Mouse (Mus musculus) intestine, postnatal 0 days (tissue): ENCODE measurements around the gene Rptor. TPM values are rescaled to one million over a fixed set of nuclear protein-coding genes. Genes with fewer than 3 reads are reported as not detected.

Experiments
- ATAC-seq: fragments of 200-750 bp; cut with Nextera tagmentation; 2 replicates; pipeline ENCODE4 v1.8.0; 2017; ENCODE audit warnings: mild to moderate bottlenecking, moderate TSS enrichment, moderate library complexity
- H3K27ac ChIP-seq: fragments of 300-500 bp; sonication (generic); 2 replicates; pipeline ENCODE4 v1.5.1; 2014; ENCODE audit warnings: mild to moderate bottlenecking, low read depth, low read length, moderate library complexity
- H3K27me3 ChIP-seq: fragments of 300-500 bp; sonication (generic); replicated peaks from 2 replicates; pipeline ENCODE4 v1.6.1; 2014; ENCODE audit warnings: low read length, mixed read lengths; ENCODE audit not compliant: control insufficient read depth, insufficient read depth
- H3K36me3 ChIP-seq: fragments of 300-500 bp; sonication (generic); 2 replicates; pipeline ENCODE4 v1.6.1; 2014; ENCODE audit warnings: mild to moderate bottlenecking, moderate library complexity; ENCODE audit not compliant: control insufficient read depth, insufficient read depth
- H3K4me1 ChIP-seq: fragments of 300-500 bp; sonication (generic); replicated peaks from 2 replicates; pipeline ENCODE4 v1.6.1; 2014; ENCODE audit warnings: antibody characterized with exemption, low read length, mixed read lengths; ENCODE audit not compliant: control insufficient read depth, insufficient read depth
- H3K4me2 ChIP-seq: fragments of 300-500 bp; sonication (generic); replicated peaks from 2 replicates; pipeline ENCODE4 v1.6.1; 2014; ENCODE audit warnings: low read depth, mild to moderate bottlenecking, moderate library complexity
- H3K4me3 ChIP-seq: fragments of 300-500 bp; sonication (generic); 2 replicates; pipeline ENCODE4 v1.5.1; 2014; ENCODE audit warnings: low read depth, low read length
- H3K9ac ChIP-seq: fragments of 300-500 bp; sonication (generic); 2 replicates; pipeline ENCODE4 v1.6.1; 2014; ENCODE audit warnings: mild to moderate bottlenecking, low read depth, low read length
- H3K9me3 ChIP-seq: fragments of 300-500 bp; sonication (generic); 2 replicates; pipeline ENCODE4 v1.6.1; 2016; ENCODE audit warnings: mixed run types; ENCODE audit not compliant: control insufficient read depth
- CTCF ChIP-seq: sonication (generic); IDR thresholded peaks from 2 replicates; pipeline ENCODE4 v1.5.1; 2016; ENCODE audit warnings: low read depth, mild to moderate bottlenecking, control low read depth, antibody characterized with exemption, moderate library complexity
- WGBS: fragments of 180-500 bp; shearing (Covaris S2); extraction: QIAGEN DNeasy Blood & Tissue Kit; methylation state at CpG from one replicate; pipeline ENCODE4 v1.1.7; 2014; 5-methylcytosine and 5-hydroxymethylcytosine counted together
- polyA plus RNA-seq: library from polyadenylated mRNA; unstranded; fragments of >200 nt; fragmentation: Nextera tagmentation; extraction: Ambion mirVana; gene quantifications from 2 replicates; pipeline ENCODE4 v1.2.1, GENCODE M21; 2015

Gene Rptor
- polyA plus RNA-seq, 1 experiment from 2014 or later, result 5.1 TPM

DNA sequence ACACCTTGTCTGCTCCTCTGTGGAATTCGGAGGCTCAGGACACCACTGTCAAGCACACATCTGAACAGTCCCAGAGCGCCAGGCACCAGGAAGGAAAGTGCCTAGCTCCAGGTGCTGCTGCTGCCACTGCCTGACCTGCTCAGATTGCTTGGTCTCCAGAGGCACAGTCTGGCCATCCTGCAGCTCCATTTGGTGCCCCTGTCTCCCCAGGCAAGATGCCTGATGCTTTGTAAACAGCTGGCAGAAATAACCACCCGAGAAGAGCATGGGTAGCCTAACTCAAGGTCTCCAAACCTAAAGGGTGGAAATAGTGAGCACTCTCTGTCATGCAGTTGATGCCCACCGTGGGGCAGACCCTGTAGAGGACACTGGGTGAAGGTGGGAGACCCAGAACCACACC lies 311.7 kb downstream of the Rptor start:
- Histone ChIP-seq H3K27me3 (no peaks in the 10 kb centered on the region), H3K4me2 (peak overlapping the region; percentile 85), H3K9me3 (no peaks in the 10 kb centered on the region), H3K27ac (peak overlapping the region; percentile 82), H3K4me3 (peak overlapping the region; percentile 96), H3K4me1 (0 out of 2 replicates have a peak, but pooled peaks cover 3% of the 10 kb centered on the region), H3K9ac (peak overlapping the region; percentile 95), H3K36me3 (peaks cover 24% of the 10 kb centered on the region)
- no peak for TF ChIP-seq CTCF
- ATAC-seq, result no peak
- WGBS, result 15% methylated on average over 4 of the region's 4 CpGs

DNA sequence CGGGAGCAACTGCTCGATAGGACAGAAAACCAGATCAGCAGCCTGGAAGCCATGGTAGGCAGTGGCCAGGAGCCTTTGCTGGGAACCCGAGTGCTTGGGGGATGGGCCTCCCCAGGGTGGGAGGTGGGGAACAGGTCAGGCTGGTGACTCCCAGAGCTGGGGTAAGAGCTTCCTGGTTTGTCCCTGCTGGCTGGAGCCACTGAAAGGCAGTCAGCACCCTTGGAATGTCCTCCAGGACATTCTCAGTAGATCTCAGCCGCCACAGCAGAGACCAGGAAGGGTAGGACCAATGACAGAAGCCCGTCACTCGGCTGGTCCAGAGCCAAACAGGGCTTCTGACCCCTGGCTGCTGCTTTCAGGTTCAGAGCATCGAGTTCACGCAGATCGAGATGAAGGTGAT lies 313.0 kb downstream of the Rptor start:
- 0 out of 2 replicates have a peak, but pooled peaks cover 3% of the 10 kb centered on the region for H3K4me1 ChIP-seq
- H3K9me3 ChIP-seq, result no peaks in the 10 kb centered on the region
- peak overlapping the region; percentile 85 for H3K4me2 ChIP-seq
- H3K27ac ChIP-seq, result peak overlapping the region; percentile 90
- H3K36me3 ChIP-seq, result peaks cover 33% of the 10 kb centered on the region
- no peaks in the 10 kb centered on the region for H3K27me3 ChIP-seq
- H3K9ac ChIP-seq, result peak overlapping the region; percentile 7; the same call in 1 of the 2 replicates
- TF ChIP-seq CTCF, result no peak
- peak overlapping the region; percentile 96; the same call in 1 of the 2 replicates for H3K4me3 ChIP-seq
- 63% methylated on average over 9 of the region's 9 CpGs for WGBS
- ATAC-seq, result peak; percentile 8; the same call in 1 of the 2 replicates

DNA sequence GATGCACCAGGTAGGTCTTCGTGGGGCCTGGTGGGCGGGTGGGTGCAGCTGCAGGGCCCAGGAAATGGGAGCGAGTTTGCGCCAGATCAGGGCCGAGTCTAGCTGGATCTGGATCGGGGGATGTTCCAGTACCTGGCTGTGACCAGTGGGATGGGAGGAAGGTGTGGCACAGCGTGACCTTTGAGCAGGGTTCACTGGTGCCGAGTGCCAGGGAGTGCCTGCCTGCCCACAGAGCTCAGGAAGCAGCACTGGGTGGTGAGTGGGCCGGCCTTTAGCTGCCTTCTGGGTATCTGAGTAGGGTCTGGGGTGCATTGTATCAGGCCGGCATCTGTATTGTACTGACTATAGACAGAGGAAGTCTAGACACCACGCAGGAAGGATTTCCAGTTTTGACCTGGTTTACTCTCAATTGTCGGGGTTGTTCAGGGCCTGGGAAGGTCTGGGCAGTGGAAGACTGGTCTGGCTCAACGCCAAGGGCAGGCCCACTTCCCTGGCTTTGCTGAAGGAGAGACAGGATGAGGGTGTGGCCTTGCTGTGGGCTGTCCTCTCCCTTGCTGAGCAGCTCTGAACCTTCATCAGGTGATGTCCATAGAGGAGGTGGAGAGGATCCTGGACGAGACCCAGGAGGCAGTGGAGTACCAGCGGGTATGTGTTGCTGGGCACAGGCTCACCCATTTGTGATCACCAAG lies 313.5 kb downstream of the Rptor start:
- H3K9me3 ChIP-seq, result no peaks in the 10 kb centered on the region
- ATAC-seq, result peak; percentile 89
- no peak overlapping the region for H3K9ac ChIP-seq
- H3K27ac ChIP-seq, result peak overlapping the region; percentile 90
- 0 out of 2 replicates have a peak, but pooled peaks cover 3% of the 10 kb centered on the region for H3K4me1 ChIP-seq
- H3K36me3 ChIP-seq, result peaks cover 33% of the 10 kb centered on the region
- no peaks in the 10 kb centered on the region for H3K27me3 ChIP-seq
- peak overlapping the region; percentile 96; the same call in 1 of the 2 replicates for H3K4me3 ChIP-seq
- 35% methylated on average over 15 of the region's 15 CpGs for WGBS
- no peak for TF ChIP-seq CTCF
- H3K4me2 ChIP-seq, result peak overlapping the region; percentile 85

DNA sequence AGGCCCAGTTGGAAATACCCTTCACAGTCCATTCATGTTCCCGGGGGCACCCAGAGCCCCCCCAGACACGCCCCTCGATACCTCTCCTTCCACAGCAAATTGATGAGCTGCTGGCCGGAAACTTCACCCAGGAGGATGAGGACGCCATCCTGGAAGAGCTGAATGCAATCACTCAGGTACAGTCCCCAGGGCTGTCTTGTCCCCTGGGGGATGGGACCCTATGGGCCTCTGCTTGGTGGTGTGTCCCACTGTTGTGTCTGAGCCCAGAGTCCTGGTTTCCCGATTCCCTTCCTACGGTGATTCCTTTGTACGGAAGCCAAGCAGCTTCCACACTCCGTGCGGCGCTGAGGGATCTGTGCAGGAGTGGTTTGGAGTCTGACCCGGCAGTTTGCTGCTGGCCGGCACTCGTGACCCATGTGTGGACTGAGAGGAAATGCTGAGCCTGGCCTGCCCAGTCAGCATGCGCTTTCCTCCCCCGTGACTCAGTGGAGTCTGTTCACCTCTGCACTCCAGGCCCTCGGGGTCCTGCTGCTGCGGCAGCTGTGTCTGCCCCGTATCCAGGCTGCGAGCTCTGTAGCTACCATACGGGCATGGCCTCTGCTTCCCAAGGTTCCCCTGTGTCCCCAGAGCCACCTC lies 314.2 kb downstream of the Rptor start:
- TF ChIP-seq CTCF, result no peak
- H3K36me3 ChIP-seq, result peaks cover 33% of the 10 kb centered on the region
- 81% methylated on average over 21 of the region's 21 CpGs for WGBS
- H3K4me1 ChIP-seq, result 0 out of 2 replicates have a peak, but pooled peaks cover 3% of the 10 kb centered on the region
- peak overlapping the region; percentile 90 for H3K27ac ChIP-seq
- no peak for ATAC-seq
- H3K9ac ChIP-seq, result 0 out of 2 replicates have a peak overlapping the region, but pooled peaks have one; percentile 28
- H3K9me3 ChIP-seq, result no peaks in the 10 kb centered on the region
- no peaks in the 10 kb centered on the region for H3K27me3 ChIP-seq
- H3K4me2 ChIP-seq, result peak overlapping the region; percentile 85
- 0 out of 2 replicates have a peak overlapping the region, but pooled peaks have one; percentile 96 for H3K4me3 ChIP-seq

DNA sequence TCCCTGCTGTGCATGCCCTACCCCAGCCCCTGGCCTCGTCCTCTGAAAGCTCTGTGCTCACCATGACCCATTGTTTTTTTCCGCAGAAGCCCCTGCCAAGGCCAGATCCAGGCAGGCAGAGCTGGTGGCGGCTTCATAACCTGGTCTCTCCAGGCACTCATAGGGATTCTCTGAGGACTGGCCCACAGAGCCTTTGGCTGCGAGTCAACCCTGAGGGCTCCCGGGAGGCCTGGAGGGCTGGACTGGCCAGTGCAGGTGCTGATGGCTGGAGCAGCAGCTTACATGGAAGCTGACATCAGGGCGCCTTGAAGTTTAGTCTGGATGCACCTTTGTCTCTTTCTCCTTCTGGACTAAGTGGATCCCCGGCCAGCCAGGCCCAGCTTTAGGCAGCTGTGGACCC lies 315.8 kb downstream of the Rptor start:
- Histone ChIP-seq H3K36me3 (peaks cover 33% of the 10 kb centered on the region), H3K27me3 (no peaks in the 10 kb centered on the region), H3K9ac (no peak overlapping the region), H3K27ac (no peak overlapping the region), H3K9me3 (no peaks in the 10 kb centered on the region), H3K4me1 (0 out of 2 replicates have a peak, but pooled peaks cover 3% of the 10 kb centered on the region), H3K4me2 (no peak overlapping the region), H3K4me3 (no peak overlapping the region)
- no peak for ATAC-seq
- no peak for TF ChIP-seq CTCF
- 91% methylated on average over 7 of the region's 7 CpGs for WGBS

DNA sequence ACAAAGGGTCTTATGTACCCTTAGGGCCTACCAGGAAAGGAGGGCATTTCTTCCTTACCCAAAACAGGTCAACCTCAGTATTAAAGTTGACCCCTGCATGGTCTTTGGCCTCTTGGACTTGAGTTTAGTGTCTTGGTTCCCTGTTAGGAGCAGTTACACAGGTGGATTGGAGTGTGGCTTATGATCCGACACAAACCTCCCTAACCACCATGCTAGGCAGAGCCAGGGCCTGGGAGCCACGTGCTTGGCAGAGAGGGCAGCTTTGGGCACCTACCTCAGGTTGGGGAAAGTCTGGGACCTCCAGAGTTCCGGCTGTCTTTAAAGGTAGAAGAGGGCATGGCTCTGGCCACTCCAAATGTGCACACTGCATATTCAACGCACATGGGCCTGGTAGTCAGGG lies 316.7 kb downstream of the Rptor start:
- no peak overlapping the region for H3K4me2 ChIP-seq
- no peaks in the 10 kb centered on the region for H3K9me3 ChIP-seq
- ATAC-seq, result no peak
- H3K27me3 ChIP-seq, result no peaks in the 10 kb centered on the region
- TF ChIP-seq CTCF, result no peak
- WGBS, result 95% methylated on average over 4 of the region's 4 CpGs
- H3K36me3 ChIP-seq, result peaks cover 33% of the 10 kb centered on the region
- no peak overlapping the region for H3K27ac ChIP-seq
- 0 out of 2 replicates have a peak, but pooled peaks cover 3% of the 10 kb centered on the region for H3K4me1 ChIP-seq
- no peak overlapping the region for H3K4me3 ChIP-seq
- no peak overlapping the region for H3K9ac ChIP-seq
